Mouse (Mus musculus): Measurements from ENCODE around the gene Krit1.
"Not testable (repeated sequence)": the region's sequence is repeated elsewhere in the genome, so short reads cannot be mapped to it uniquely, and the experiment has no call there.

The Krit1 gene

DNA sequence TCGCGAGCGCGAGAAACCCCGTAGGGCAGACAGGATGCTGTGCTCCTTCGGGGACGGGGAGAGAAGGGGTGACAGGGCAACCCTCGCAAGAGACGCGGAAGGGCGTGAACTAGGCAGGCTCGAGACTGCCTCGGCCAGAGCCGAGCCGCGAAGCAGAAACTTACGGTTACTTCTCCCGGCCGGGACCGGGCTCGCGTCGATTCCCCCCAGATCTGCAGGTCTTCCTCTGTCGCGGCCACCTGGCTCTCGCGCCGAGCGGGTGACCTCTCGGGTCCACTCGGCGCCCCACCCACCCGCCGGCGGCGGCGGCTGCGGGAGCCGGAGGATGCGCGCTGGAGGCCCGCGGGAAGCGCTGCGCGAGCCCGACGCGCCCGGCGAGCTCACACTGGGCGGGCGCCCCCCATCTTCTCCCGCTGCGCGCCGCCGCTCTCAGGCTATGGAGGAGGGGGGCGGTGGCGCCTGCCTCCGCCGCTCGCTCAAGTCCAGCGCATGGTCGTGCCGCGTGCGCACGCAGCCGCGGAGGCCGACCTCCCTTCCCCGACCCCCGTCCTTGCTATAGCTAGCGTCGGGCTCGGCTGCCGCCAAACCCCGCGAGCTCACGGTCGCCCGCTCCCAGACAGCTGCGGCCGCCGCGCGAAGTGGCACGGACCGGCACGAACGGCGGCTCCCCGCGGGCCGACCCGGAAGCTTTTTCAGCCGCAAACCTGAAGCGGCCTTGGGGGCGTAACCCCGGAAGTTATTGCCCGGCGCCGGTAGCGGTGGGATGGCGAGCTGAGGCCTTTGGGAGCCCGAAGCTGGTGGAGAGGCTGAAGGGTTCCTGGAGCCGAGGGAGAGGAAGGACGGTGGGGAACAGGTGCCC lies at the start of gene Krit1, which contains the start of gene Ankib1:
Gene Krit1 (plus strand): TSS at position 752 of the 859 bp plus-strand sequence.
Gene Ankib1 (minus strand): TSS at position 493 of the 859 bp plus-strand sequence.
- peak; percentile 83 for DNase-seq

DNA sequence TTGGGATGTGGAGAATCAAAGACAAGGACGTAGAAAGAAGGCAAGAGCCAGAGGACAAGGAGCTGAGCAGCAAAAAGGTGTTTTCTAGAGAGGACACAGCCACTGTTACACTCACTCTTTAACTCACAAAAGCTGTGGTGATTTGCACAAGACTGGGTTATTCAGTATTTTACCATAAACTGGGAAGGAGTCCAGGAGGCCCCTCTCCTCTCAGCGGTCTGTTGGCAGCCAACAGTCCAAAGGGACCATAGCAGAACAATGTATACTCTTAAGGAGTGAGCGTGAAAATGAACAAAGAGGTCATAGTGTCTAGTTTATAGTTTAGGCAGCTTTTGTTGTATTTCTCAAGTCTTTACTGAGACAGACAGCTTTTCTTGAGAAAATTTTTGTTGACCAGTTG lies 31.5 kb upstream of the Krit1 start:
- no peak for DNase-seq

DNA sequence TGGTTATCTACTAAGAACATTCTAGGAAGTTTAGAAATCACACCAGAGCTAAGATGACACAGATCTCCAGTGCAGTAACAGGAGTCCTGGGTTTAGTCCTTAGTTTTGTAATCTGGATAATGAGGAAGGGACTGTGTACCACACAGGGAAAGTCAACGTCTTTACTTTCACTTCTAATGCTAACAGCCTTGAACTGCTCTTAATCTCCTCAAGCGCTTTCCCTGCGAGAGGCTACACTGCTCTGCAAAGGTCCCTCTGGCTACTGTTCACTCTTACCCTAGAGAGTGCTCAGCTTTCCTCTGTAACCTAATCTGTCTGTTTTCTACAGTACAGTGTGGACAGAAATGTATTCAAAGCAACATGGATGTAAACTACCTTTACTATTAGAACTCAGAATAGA lies 31.0 kb upstream of the Krit1 start:
- no peak for DNase-seq

DNA sequence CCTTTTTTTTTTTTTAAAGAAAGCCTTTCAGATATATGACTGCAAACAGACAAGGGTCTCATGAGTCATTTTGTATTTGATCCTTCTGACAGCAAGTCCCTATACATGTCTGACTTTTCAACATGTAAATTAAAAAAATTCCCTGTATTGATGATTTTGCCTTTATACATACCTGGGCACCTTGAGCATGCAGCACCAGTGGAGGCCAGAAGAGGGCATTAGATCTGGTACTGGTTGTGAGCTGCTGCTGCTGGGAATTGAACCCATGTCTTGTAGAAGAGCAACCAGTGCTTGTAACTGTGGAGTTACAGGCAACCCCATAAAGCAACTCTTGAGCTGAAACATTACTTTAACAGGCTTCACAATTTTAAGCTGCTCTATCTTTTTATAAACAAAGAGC lies 20.3 kb upstream of the Krit1 start:
- DNase-seq, result no peak

DNA sequence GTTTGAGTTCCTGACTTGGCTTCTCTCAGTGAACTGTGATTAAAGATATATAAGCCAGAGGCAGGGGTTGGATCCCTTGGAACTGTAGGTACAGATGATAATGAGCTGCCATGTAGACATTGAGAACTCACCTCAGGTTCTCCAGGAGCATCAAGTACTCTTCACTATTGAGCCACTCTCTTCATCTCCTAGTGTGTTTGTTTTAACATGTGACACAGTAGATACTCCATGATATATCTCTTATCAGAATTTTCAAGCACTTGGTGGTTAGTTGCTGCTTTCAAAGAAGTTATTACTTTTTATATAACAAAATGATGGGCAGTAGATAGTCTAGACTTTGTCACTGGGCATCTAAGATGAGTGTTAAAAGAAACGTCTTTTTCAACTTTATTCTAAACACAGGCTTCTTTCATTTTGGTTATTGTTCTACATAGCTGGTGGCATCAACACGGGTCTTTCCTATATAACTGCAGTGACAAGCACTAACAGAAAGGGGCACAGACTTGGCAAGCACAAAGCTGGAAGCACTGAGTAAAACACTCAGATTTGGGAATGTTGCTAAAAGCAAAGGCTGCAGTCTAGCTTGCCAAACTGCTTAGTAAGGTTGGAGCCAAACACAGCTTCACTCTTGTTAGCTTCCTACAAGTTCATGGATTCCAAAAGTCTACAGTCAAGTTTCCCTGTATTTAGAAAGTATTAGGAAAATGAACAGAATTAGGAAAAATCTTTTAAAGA lies 18.9 kb upstream of the Krit1 start:
- DNase-seq, result no peak

DNA sequence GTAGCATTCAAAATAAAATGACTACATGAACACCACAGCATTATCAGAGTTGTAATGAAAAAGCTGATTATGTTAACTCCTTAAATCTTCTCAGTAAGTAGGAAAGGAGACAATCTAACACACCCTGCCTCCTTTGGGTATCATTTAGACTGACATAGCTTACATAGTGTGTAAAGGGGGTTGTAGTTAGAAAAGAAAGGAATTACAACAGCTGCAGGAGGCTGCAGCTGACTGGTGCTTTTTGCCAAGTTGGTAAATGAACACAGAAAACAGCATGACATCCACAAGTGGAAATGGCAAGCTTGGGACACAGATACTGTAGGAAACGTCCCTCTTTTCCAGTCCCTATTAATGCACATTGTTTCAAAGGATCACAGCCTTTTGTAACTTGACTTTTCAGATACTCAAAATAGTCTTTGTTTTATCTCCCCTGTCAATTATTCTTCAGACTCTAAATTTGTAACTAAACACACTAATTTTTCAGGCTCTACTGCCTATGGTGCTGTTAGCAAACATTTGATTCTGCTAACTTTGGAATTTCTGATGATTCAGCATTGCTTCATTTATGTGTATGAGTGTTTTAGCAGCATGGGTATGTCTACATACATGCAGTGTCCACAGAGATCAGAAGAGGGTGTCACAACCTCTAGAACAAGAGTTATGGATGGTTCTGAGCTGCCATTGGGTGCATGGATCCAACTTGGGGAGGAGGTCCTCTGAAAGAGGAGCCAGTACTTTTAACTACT lies 18.1 kb upstream of the Krit1 start:
- DNase-seq, result no peak

DNA sequence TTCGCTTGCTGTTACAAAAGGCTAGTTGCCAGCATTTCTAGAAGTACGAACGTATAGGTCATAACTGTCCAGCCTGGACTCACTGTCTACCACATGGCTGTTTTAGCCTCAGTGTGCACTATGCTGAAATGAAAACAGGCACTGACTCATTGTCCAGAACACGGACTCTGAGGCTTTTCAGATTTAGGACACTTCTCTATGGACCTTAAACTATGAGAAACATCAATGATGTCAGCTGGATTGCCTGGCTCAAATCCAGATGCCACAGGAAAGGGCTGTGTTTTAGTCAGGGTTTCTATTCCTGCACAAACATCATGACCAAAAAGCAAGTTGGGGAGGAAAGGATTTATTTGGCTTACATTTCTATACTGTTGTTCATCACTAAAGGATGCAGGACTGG lies 15.4 kb upstream of the Krit1 start:
- DNase-seq, result no peak

DNA sequence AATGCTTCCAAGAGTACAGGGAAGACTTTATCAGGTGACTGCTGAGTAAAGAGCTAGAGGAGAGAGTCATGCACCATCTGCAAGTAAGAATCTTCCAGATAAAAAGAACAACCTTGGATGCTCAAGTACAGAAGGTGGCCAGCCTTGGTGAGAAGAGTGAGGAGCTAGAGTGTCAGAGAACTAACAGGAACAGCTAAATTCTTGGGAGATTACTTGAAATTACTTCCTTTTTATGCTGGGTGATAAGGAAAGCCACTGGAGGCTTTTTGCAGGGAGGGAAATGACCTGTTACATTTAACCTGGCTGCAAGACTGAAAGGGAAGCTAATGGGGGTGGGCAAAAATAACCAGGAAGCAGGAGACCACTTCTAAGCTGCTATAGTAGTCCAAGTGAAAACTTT lies 11.9 kb upstream of the Krit1 start:
- DNase-seq, result no peak

DNA sequence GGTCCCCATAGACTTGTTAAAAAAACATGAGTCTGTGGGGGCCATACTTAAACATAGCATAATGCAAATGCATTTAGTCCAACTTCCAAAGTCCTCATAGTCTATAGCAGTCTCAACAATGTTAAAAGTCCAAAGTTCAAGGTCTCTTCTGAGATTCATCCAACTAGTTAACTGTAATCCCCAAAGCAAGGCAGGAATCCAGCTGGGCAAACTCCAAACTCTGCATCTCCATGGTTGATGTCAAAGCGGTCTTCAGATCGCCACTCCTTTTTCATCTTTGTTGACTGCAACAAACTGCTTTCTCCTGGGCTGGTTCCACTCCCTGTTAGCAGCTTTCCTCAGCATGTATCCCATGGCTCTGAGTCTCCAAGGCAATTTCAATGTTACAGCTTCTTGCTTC lies 5.9 kb upstream of the Krit1 start:
- peak; percentile 41 for DNase-seq

DNA sequence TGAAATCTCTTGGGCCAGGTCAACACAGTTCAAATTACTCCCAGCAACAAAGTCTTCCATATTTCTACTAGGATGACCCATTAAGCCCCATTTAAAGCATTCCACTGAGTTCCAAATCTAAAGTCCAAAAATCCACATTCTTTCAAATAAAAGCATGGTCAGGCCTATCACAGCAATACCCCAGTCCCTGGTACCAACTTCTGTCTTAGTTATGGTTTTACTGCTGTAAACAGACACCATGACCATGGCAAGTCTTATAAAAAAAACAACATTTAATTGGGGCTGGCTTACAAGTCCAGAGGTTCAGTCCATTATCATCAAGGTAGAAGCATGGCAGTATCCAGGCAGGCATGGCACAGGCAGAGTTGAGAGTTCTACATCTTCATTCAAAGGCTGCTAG lies 4.3 kb upstream of the Krit1 start:
- DNase-seq, result peak; percentile 30

DNA sequence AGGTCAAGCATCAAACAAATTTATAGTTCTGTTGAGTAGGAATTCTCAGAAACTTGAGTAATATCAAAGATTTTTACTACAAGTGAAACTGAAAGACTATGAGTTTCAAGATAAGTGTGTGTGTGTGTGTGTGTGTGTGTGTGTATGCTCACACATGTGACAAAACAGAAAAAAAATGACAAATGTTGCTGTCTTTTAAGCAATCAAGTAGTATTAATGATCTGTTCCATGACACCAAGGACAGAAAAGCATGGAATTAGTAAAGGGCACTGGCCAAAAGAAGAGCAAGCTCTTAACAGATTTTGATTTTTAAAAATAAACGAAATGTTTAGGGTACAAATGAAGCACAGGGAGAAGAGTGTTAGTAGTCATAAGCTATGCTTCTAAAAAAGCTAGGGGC lies 2.9 kb upstream of the Krit1 start:
- DNase-seq, result no peak

DNA sequence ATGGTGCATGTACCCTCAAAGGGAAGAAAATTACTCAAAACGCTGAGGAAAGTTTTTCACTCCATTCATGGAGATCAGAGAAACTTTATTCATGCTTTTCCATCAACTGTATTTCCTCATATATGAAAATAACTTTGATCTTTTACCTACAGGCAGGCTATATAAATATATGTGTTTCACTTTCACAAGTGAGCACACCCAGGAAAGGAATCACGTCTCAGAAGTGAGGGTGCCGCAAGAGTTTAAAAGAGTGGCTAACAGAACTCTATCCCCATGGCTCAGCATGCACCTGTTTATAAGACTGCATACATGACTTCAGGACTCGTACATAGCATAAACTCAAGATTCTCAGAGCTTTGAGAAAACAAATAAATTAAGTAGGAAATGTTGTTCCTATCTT lies 2.1 kb upstream of the Krit1 start:
- DNase-seq, result no peak

DNA sequence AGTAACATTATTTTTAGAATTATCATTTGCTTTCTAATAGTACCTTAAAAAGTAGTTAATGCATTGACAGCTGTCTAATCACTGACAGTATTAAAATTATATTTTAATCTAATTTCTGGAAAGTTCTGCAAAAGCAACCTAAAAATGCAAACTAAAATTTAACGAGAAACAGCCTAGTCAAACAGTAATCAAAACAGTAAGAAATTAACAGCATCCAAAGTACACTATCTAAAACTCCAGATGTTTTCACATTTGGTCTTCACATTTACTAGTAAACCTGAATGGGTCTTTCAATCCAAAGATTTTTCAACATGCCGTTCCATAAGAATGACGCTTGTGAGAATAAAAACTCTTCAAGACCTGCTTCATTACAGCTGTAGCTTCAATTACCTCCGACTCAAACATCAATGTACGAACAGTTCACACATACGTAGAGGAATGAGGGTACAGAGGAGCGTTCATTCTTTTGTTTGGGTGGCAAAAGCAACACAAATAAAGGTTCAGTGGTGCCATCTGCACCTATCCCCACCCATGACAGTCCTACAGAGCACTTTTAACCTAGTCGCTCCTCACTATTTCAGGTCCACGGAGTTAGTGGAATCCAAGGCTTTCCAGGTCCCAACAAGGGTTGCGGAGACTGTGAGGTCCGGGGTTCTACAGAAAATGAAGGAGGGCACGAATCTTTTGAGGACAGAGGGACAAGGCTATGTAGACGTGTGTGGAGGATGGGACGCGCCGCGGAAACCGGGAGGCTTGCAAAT lies 1.1 kb upstream of the Krit1 start:
- DNase-seq, result no peak

DNA sequence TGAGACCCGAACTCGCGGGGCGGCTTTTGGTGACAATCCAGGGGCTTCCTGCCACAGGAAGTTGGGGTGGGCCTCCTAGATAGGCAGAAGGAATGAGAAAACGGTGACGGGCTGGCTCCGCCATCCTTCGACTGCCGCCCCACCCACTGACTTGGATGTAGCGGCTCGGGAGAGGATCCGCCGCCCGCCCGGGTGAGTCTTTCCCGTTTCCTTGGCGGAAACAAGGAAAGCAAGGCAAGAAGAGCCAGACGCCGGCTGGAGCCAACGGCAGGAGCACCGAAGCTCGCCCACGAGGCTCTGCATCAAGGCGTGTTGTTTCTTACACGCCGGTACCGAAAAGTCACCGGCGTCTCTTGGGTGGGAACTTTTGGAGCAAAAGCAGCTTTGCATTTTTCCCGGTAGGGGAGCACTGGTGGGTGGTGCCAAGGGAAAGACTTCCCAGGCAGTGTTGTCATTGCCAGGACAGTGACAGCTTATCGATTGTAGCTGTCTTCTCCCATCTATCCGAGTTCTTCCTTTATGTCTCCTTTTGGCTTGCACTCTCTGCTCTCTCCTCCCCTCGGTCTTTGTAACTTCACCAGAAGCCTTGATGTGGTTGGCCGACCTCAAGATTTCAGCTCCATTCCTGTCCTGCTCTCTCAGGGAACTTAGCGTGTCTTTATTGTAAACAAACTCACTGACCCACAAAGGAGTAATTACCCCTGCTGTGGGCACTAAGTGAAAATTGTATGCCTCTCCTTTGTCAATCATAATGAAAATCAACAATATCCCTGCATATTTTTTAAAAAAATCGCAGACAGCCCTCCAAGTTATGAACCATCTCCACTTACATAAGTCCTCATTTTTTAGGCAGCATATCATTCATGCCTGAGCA lies 545 bp downstream of the Krit1 start:
- DNase-seq, result no peak

DNA sequence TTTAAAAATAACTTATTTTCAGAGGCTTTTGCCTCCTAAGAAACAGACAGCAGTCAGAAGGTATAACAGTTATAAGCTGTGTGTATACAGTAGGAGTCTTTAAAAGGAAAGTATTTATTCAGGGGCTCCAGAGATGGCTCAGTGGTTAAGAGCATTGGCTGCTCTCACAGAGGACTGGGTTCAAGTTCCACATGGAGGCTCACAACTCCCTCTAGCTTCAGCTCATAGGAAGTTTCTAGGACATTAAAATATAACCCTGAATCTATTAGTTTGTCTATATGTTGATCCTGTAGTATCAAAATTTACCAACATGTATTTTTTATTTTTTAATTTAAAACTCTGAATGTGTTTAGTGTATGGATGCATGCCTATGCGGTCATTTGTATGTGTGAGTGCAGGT lies 5.5 kb downstream of the Krit1 start:
- no peak for DNase-seq

DNA sequence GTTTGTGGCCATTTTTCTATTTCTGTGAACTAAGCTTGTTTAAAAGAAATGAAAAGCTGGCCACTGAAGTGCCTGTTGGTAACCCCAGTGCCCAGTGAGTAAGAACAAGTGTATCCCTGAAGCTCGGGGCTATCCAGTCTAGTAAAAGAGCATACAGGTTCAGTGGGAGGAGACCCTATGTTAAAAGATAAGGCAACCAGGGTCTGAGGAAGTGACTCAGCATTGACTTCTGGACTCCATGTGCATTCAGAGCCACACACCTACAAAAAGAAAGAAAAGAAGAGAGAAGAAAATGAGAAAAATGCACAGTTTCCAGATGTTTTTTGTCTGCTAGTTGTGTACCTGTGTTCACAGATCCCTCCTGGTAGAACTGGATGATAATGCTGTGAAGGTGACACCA lies 31.1 kb downstream of the Krit1 start:
- DNase-seq, result no peak

DNA sequence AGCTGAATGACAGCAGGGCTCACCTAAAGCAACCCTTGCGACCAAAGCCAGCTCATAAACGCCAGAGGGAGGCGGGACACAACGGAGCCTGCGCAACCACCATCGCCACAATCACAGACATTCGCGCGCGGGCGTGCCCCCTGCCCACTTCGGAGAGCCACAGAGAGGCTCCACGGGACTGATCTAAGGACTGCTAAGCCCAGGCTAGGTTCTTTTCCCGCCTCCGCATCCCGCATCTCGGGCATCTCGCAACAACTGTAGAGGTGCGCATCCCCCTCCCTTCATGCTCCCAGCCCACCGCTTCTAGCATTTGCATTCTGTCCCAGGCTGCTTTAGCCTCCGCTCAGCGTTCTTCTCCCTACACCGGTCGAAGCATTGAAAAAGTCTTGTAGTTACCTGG lies 42.0 kb downstream of the Krit1 start, which contains the start of gene Lrrd1:
Gene Lrrd1 (plus strand): TSS at position 148 of the 400 bp plus-strand sequence.
- no peak for DNase-seq

DNA sequence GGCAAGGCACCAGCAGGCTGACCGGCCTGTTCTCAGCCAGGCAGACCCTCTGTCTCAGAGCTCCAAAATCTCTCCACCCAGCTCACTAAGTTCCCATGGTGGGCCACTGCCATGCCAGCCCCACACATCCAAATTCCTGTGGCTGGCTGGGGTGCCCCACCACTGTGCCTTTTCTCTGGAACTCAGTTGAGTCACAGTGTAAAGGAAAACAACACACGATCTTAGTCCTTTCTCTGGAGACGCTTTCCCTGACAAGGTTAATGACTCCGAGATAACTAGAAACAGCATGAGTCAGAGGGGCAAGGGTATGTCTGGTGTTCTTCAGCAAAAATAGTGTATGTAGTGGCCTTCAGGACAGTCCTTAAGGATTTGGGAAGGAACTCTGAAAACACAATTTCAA lies 67.2 kb downstream of the Krit1 start:
- no peak for DNase-seq

DNA sequence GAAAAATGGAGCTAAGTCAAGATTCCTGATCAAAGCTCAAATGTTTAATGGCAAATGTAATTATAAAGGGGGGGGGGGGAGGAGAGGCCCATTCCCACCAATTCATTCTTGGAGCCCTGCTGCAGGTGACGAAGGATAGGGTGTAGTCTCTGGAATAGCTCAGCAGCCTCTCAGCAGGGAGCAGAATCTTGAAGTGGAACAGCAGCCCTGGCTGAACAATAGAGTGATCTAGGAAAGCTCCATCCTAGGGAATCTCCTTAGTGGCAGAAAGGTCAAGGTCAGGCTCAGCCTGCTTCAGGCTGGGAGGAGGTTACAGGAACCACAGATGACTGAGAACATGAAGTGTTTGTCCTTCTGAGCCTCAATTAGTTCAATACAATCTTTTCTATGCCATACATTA lies 69.4 kb downstream of the Krit1 start:
- no peak for DNase-seq

DNA sequence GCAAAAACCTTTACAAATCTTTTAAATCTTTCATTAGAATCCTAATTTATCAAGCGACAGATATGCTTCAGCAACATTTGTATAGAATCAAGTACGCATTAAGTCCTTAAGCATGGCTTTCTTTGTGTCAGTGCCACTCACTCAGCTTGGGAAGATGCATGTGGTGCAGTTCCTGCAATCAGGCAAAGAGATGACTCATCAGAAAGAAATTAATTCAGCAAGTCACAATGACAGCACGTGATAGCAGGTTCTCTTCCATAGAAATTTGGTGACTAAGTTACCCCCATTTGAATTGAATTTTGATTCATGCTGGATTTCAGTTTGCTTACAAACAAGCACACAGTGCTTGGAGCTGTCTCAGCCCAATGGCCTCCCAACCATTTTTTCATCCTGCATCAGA lies 70.5 kb downstream of the Krit1 start:
- no peak for DNase-seq

DNA sequence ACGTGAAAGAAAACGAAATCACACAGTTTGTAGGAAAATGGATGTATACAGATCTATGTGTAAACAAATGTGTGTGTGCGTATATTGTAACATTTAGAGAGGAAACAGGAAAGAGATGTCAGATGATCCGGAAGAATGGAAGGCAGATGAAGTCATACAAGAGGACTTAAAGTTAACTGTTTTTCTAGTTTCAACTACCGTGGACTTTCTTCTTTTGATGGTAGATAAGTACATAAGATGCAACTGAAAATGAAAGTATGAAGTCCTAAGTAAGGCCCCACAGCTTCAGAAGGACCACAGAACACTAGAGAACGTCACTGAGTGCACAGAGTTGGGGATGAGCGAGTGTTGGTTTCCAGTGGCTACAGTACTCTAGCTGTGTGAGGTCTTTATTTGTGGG lies 83.9 kb downstream of the Krit1 start:
- not testable (repeated sequence) for DNase-seq

DNA sequence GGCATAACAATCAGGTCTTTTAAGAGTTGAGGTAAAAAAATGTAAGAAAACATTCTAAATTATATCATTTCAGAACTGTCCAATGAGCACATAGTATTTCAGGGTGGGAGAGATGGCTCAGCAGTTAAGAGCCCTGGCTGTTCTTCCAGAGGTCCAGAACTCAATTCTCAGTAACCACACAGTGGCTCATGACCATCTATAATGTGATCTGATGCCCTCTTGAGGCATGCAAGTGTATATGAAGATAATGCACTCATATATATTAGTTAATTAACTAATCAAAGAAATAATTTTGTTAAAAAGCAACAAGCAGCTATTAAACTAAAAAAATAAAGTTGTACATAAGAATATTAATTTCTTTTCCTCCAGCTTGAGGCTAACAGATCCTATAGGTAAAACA lies 86.2 kb downstream of the Krit1 start:
- no peak for DNase-seq
